Mouse (Mus musculus): Measurements from ENCODE around the gene Dap. TPM values are rescaled to one million over a fixed set of nuclear protein-coding genes. Genes with fewer than 3 reads are reported as not detected.

Gene Dap
- polyA plus RNA-seq, 1 experiment from 2014 or later, result 42.4 TPM

DNA sequence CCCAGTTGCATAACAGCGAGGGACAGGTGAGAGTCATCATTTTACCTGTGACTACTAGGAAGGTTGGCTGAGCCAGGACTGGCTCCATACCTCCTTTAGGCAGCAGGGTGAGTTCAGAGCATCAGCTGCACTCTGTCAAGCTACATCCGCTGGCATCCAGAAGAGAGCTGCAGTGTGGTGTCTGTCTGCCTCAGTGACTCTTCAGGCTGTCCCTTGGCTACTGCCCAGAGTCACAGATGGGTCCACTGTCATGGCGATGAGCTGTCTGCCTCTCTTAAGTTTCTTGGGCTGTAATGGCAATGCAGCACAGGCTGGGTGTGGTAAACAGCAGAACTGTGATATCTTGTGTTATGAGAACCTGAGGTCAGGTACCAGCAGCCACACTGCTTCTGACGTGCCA is 16.1 kb downstream of the Dap start:
- Histone ChIP-seq H3K36me3 (no peaks in the 10 kb centered on the region), H3K27ac (replicated peaks) (no peak overlapping the region), H3K27me3 (no peaks in the 10 kb centered on the region), H3K9ac (replicated peaks) (no peak overlapping the region), H3K4me1 (no peaks in the 10 kb centered on the region), H3K9me3 (no peaks in the 10 kb centered on the region), H3K4me3 (no peak overlapping the region), H3K4me2 (replicated peaks) (no peak overlapping the region)
- ATAC-seq (ENCODE audit: low FRiP score, low read depth), result no peak
- WGBS, result 91% methylated on average over 4 of the region's 4 CpGs

DNA sequence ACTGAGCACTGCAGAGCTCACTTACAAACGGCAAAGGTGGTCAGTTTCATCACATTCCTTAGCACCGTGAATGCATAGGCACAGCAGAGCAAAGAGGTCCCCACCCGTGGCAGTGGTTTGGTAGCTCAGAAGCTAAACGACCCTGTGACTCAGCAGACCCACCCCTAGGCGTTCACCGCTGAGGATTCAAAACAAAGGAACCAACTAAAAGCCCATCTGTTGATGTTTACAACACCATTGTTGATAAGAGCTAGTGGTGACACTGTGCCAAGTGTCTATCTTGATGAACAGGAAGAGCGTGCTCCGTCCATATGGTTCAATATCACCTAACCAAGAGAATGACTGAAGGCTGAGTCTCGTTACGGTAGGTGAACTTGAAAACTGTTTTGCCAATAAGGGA is 19.1 kb downstream of the Dap start:
- Histone ChIP-seq H3K27ac (replicated peaks) (no peak overlapping the region), H3K36me3 (no peaks in the 10 kb centered on the region), H3K9ac (replicated peaks) (no peak overlapping the region), H3K4me2 (replicated peaks) (no peak overlapping the region), H3K27me3 (no peaks in the 10 kb centered on the region), H3K4me1 (peaks cover 4% of the 10 kb centered on the region; the same call in 1 of the 2 replicates), H3K4me3 (no peak overlapping the region), H3K9me3 (no peaks in the 10 kb centered on the region)
- no peak for ATAC-seq (ENCODE audit: low FRiP score, low read depth)
- 91% methylated on average over 10 of the region's 10 CpGs for WGBS

DNA sequence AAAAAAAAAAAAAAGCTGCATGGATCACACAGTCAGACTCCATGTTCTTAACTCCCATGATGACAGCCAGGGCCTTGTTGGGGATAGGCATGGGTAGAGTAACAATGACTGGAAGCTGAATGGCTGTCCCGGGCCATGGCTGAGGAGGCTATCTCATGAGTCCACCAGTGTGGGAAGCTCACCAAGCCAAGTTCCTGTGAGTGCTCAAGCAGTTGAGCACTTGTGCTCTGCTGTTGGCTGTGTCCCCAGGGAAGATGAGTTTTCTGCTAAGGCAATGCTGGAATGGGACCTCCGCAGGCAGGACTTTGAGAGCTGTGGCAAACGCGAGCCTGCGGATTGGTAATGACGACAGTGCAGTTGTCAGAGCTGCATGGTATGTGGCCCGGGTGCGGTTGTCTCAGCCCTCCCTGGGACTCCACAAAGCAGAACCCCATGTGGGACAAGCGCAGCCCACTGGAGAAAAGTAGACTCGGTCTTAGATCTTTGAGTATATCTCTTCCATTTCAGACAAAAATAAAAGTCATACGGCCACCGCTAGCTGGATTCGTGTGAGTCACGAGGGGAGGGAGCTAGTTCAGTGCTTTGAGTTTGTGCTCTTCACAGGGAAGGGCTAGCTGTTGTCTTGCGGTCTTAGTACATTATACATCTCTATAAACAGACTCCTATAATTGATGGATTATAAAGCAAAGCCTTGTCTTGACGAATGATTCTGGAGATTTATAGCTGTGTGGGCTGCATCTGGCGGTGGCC is 20.8 kb downstream of the Dap start:
- H3K9ac ChIP-seq (replicated peaks), result no peak overlapping the region
- no peak overlapping the region for H3K4me2 ChIP-seq (replicated peaks)
- no peak for ATAC-seq (ENCODE audit: low FRiP score, low read depth)
- no peaks in the 10 kb centered on the region for H3K9me3 ChIP-seq
- H3K36me3 ChIP-seq, result no peaks in the 10 kb centered on the region
- H3K27me3 ChIP-seq, result no peaks in the 10 kb centered on the region
- peaks cover 4% of the 10 kb centered on the region; the same call in 1 of the 2 replicates for H3K4me1 ChIP-seq
- no peak overlapping the region for H3K27ac ChIP-seq (replicated peaks)
- no peak overlapping the region for H3K4me3 ChIP-seq
- 92% methylated on average over 17 of the region's 17 CpGs for WGBS

DNA sequence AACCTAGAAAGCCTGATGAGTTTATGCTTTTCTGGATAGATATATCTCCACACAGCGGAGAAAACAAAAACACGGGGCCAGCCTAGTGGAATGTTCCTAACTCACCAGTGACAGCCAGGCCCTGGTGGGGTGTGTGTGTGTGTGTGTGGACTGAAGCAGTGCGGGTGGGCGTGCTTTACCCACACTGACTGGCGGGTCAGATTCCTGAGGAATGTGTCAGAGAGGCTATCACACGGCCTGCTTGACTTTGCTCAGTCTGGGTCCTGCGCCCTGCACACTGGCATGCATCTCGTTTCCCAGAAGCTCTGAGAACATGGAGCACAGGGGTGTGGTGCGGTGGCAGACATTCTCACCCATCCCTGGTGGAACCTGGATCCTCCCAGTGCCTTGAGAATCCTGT is 21.8 kb downstream of the Dap start:
- Histone ChIP-seq H3K9me3 (no peaks in the 10 kb centered on the region), H3K27ac (replicated peaks) (no peak overlapping the region), H3K9ac (replicated peaks) (no peak overlapping the region), H3K36me3 (no peaks in the 10 kb centered on the region), H3K4me1 (peaks cover 4% of the 10 kb centered on the region; the same call in 1 of the 2 replicates), H3K4me2 (replicated peaks) (no peak overlapping the region), H3K27me3 (no peaks in the 10 kb centered on the region), H3K4me3 (no peak overlapping the region)
- ATAC-seq (ENCODE audit: low FRiP score, low read depth), result no peak
- 79% methylated on average over 9 of the region's 9 CpGs for WGBS

DNA sequence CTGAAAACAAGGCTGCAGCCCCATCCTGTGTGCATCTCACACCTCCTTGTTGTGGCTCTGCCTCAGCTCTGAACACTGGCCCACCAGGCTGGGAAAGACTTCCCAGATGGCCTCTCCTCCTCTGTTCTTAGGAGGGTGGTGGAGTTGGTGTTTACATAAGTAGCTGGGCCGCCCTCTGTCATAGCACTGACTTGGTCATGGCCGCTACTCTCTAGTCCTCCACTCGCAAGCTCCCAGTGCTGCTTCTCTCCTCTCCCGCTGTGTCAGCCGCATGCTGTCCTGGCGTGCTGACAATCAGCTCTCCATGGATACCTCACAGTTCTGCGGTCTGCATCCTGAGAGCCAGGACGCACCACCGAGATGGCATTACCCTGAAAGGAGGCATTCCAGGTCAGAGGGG is 22.9 kb downstream of the Dap start:
- H3K4me1 ChIP-seq, result peaks cover 4% of the 10 kb centered on the region; the same call in 1 of the 2 replicates
- H3K9me3 ChIP-seq, result no peaks in the 10 kb centered on the region
- H3K9ac ChIP-seq (replicated peaks), result no peak overlapping the region
- no peak overlapping the region for H3K27ac ChIP-seq (replicated peaks)
- H3K36me3 ChIP-seq, result no peaks in the 10 kb centered on the region
- H3K4me2 ChIP-seq (replicated peaks), result no peak overlapping the region
- no peak overlapping the region for H3K4me3 ChIP-seq
- no peaks in the 10 kb centered on the region for H3K27me3 ChIP-seq
- 56% methylated on average over 9 of the region's 9 CpGs for WGBS
- ATAC-seq (ENCODE audit: low FRiP score, low read depth), result no peak

DNA sequence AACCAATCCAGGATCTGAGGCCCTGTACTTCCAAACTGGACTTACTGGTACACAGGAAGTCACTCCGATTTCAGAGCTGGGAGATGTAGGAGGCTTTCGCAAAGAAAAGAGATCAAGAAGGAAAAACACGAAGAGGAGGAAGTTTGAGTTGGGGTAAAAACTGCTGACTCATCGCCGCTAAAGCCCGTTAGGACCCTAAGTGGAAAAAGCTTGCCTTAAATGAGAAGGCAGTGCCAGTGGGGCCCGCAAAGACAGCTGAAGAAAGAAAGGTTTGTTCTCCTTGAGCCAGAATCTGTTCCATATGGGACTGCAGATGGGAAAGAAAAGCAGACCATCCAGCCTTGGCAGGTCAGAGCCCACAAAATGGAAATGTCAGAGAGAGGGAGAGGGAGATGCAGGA is 24.8 kb downstream of the Dap start:
- Histone ChIP-seq H3K4me2 (replicated peaks) (no peak overlapping the region), H3K27me3 (no peaks in the 10 kb centered on the region), H3K27ac (replicated peaks) (no peak overlapping the region), H3K4me3 (no peak overlapping the region), H3K4me1 (peaks cover 4% of the 10 kb centered on the region; the same call in 1 of the 2 replicates), H3K9me3 (no peaks in the 10 kb centered on the region), H3K9ac (replicated peaks) (no peak overlapping the region), H3K36me3 (no peaks in the 10 kb centered on the region)
- ATAC-seq (ENCODE audit: low FRiP score, low read depth), result no peak
- 84% methylated on average over 7 of the region's 7 CpGs for WGBS

DNA sequence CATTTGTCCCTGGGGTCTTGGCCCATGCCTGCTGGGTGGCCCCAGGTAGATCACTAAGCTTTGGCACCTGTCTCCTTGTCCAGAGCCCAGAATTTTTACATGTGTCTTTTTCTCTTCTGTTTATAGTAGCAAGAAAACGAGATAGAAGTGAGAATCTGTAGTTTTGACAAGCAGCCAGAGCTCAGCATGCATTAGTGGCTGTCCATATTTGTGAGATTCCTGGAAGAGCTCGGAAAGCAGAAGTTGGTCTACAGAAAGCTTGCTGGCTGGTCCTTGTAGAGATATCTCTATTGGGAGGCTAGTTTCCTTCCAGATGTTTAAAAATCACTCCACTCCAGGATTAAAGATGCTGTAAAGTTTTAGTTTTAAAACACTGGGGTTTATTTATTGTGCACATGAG is 25.9 kb downstream of the Dap start:
- ATAC-seq (ENCODE audit: low FRiP score, low read depth), result no peak
- H3K4me3 ChIP-seq, result no peak overlapping the region
- H3K4me1 ChIP-seq, result peaks cover 4% of the 10 kb centered on the region; the same call in 1 of the 2 replicates
- WGBS, result 85% methylated on average over 2 of the region's 2 CpGs
- H3K36me3 ChIP-seq, result no peaks in the 10 kb centered on the region
- no peak overlapping the region for H3K4me2 ChIP-seq (replicated peaks)
- no peak overlapping the region for H3K27ac ChIP-seq (replicated peaks)
- no peaks in the 10 kb centered on the region for H3K27me3 ChIP-seq
- H3K9ac ChIP-seq (replicated peaks), result no peak overlapping the region
- no peaks in the 10 kb centered on the region for H3K9me3 ChIP-seq

DNA sequence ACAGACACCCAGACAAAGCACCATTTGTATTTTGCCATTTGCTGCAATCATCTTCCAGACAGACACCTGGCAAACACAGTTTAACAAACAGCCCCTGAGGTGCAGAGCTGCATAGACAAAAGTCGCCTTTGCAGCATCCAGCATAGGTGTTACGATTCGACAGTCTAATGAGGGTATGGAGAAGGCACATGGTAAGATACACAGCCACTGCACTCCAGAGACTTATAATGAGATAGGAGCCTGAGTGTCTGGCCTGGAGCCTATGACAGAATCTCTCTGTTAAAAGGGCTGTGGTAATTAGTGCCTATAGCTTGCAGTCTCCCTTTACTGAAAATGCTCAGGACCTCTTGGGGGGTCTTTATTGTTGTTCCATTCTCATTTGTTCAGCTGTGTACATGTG is 26.6 kb downstream of the Dap start:
- Histone ChIP-seq H3K4me3 (no peak overlapping the region), H3K4me1 (peaks cover 4% of the 10 kb centered on the region; the same call in 1 of the 2 replicates), H3K36me3 (no peaks in the 10 kb centered on the region), H3K27me3 (no peaks in the 10 kb centered on the region), H3K9ac (replicated peaks) (no peak overlapping the region), H3K9me3 (no peaks in the 10 kb centered on the region), H3K27ac (replicated peaks) (no peak overlapping the region), H3K4me2 (replicated peaks) (no peak overlapping the region)
- no peak; the same call in 1 of the 2 replicates for ATAC-seq (ENCODE audit: low FRiP score, low read depth)
- WGBS, result 81% methylated on average over 3 of the region's 3 CpGs

DNA sequence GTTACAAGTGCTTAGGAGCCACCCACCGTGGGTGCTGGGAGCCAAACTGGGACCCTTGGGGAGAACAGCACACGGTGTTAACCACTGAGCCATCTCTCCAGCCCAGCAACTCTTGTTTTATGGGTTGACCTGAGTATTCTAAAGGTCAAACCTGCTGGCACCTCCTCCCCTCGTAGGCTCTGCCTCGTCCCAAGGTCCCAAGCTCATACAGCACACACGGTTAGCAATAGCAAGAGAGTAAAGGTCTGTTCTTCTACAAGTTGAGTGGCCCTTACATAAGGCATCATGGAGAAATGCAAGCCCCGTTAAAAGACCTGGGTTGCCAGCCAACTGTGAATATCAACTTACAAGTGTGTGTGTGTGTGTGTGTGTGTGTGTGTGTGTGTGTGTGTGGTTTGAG is 27.1 kb downstream of the Dap start:
- Histone ChIP-seq H3K27me3 (no peaks in the 10 kb centered on the region), H3K27ac (replicated peaks) (no peak overlapping the region), H3K9me3 (no peaks in the 10 kb centered on the region), H3K4me2 (replicated peaks) (no peak overlapping the region), H3K4me1 (peaks cover 4% of the 10 kb centered on the region; the same call in 1 of the 2 replicates), H3K9ac (replicated peaks) (no peak overlapping the region), H3K36me3 (no peaks in the 10 kb centered on the region), H3K4me3 (no peak overlapping the region)
- 91% methylated on average over 6 of the region's 6 CpGs for WGBS
- no peak for ATAC-seq (ENCODE audit: low FRiP score, low read depth)

DNA sequence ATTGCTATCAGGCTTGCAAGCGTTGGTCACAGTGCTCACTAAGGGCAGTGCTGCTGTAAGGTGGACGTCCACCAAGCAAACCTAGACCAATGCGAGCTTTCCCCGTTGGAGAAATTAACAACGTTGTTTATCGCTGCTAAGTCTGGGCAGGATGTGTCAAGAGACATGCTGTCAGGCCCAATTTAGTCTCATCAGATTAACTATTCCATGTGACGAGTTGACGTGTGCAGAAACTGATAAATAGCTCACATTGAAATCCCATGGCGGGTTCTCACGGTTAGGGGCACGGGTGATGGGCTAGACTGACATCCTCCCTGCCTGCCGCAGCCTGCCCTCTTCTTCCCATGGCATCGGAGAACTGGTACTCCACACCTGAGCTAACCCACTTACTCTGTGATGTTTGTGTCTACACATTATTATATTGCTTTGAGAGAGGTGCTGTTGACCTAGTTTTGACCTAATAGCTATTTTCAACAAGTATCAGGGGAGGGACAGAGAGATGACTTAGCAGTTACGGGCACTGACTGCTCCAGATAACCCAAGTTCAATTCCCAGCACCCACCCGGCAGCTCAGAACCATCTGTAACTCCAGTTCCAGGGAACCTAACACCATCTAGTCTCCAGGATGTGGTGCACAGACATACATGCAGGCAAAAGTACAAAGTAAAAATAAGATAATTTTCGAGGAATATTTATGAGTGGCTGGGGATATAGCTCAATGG is 28.6 kb downstream of the Dap start:
- Histone ChIP-seq H3K4me1 (0 out of 2 replicates have a peak, but pooled peaks cover 2% of the 10 kb centered on the region), H3K27ac (replicated peaks) (no peak overlapping the region), H3K9ac (replicated peaks) (no peak overlapping the region), H3K4me3 (no peak overlapping the region), H3K4me2 (replicated peaks) (no peak overlapping the region), H3K36me3 (no peaks in the 10 kb centered on the region), H3K9me3 (no peaks in the 10 kb centered on the region), H3K27me3 (no peaks in the 10 kb centered on the region)
- WGBS, result 82% methylated on average over 16 of the region's 16 CpGs
- no peak for ATAC-seq (ENCODE audit: low FRiP score, low read depth)

DNA sequence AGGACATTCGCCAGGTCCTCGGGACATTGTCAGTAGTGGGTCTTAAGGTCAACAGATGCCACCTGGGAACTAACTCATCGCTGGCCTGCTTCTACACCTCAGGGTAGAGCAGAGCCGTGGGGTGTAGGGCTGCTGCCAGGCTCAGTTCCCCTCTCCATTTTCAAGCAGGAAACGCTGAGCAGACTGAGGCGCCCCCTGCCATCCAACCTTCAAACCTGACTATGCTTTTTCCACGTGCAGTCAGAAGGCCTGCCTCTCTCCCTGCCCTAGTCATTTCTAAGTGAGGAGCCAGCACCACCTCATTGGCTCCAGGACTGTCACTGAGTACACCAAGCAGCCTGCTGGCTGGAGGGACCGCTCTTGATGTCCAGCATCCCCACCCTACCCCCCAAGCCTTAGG is 29.3 kb downstream of the Dap start:
- no peak overlapping the region for H3K4me2 ChIP-seq (replicated peaks)
- H3K9ac ChIP-seq (replicated peaks), result no peak overlapping the region
- H3K27ac ChIP-seq (replicated peaks), result no peak overlapping the region
- no peaks in the 10 kb centered on the region for H3K9me3 ChIP-seq
- 73% methylated on average over 8 of the region's 8 CpGs for whole genome bisulfite sequencing
- ATAC-seq (ENCODE audit: low FRiP score, low read depth), result no peak
- H3K27me3 ChIP-seq, result no peaks in the 10 kb centered on the region
- H3K36me3 ChIP-seq, result no peaks in the 10 kb centered on the region
- H3K4me3 ChIP-seq, result no peak overlapping the region
- H3K4me1 ChIP-seq, result 0 out of 2 replicates have a peak, but pooled peaks cover 2% of the 10 kb centered on the region

DNA sequence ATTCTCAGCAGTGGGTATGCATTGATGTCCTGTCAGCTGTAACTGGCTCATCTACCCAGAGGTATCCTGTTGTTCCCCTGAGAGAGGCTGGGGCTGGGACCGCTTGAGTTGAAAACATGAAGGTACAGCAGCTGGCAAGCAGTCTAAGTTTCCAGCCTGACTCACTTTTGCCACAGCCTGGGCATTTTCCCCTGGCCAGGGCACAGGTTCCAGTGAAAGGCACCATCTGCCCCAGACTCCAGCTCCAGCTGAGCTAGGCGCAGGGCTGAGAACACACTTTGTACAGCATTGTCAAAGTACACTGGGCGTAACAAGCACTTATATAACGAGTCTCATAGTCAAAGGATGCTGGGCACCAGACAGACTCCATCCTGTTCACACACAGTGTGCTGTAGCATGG is 29.8 kb downstream of the Dap start:
- H3K9ac ChIP-seq (replicated peaks), result no peak overlapping the region
- H3K36me3 ChIP-seq, result no peaks in the 10 kb centered on the region
- WGBS, result 82% methylated on average over 4 of the region's 4 CpGs
- 0 out of 2 replicates have a peak, but pooled peaks cover 2% of the 10 kb centered on the region for H3K4me1 ChIP-seq
- H3K9me3 ChIP-seq, result no peaks in the 10 kb centered on the region
- no peak for ATAC-seq (ENCODE audit: low FRiP score, low read depth)
- no peaks in the 10 kb centered on the region for H3K27me3 ChIP-seq
- no peak overlapping the region for H3K4me3 ChIP-seq
- no peak overlapping the region for H3K4me2 ChIP-seq (replicated peaks)
- no peak overlapping the region for H3K27ac ChIP-seq (replicated peaks)
